Mouse (Mus musculus): ENCODE measurements at regions not wholly inside any gene's neighbourhood (a gene's known extent, or its start where the extent isn't known, plus 50 kb on each side); places are given as distances from the start of the nearest gene placed in this dataset.

DNA sequence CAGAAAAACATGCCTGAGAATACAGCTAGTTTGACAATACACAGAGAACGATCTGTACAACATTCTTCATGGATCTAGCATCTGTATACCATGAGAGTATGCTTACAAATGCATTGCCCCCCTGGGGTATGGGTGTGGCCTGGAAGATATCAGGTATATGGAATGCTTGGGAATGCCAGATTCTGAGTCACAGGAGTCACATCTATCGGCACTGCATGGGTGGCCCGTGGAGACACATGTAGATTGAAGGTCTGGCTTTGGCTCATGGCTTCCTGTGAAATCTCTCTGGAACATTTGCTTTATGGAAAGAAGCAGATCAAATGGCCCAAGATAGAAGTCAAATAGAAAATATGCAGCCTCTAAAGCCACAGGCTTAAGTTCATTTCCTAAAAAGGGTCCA lies 59.6 kb downstream of the Kcne4 start:
- H3K27ac ChIP-seq, result no peak overlapping the region

GRCm38 (mm10) chr1:78879246-78879645 lies 62.7 kb downstream of the Kcne4 start:
- no peaks in the 10 kb centered on the region for H3K27me3 ChIP-seq

More for the DNA sequence above, 59.6 kb downstream of the Kcne4 start:
- Histone ChIP-seq H3K9me3 (no peaks in the 10 kb centered on the region), H3K4me2 (replicated peaks) (no peak overlapping the region), H3K4me3 (no peak overlapping the region), H3K9ac (no peak overlapping the region), H3K36me3 (no peaks in the 10 kb centered on the region), H3K27me3 (no peaks in the 10 kb centered on the region), H3K4me1 (no peaks in the 10 kb centered on the region)
- no peak for ATAC-seq (ENCODE audit: insufficient number of reproducible peaks, insufficient read depth, low FRiP score, low TSS enrichment)
- WGBS, result 65% methylated on average over 3 of the region's 3 CpGs

DNA sequence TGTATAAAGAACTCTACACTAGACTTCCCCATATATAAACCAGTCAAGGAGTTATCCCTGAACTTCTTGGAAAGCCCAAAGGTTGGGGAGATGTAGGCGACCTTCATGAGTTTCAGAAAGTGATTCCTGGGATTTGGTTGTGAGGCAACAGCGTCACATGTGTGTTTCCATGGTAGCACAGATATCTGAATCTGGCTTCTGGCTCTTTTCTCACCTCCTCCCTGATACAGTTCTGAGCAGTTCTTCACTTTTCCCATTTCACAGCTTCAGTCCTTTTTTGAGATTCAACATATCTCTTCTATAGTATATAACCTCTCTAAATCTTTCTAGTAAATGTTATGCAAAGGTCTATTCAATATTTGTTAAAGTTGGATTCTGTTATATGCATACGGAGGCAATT lies 65.9 kb downstream of the Kcne4 start:
- no peaks in the 10 kb centered on the region for H3K27me3 ChIP-seq
- 85% methylated on average over 3 of the region's 3 CpGs for WGBS
- H3K4me1 ChIP-seq, result no peaks in the 10 kb centered on the region
- no peaks in the 10 kb centered on the region for H3K9me3 ChIP-seq
- H3K36me3 ChIP-seq, result no peaks in the 10 kb centered on the region
- no peak overlapping the region for H3K27ac ChIP-seq
- H3K9ac ChIP-seq, result no peak overlapping the region
- no peak overlapping the region for H3K4me3 ChIP-seq
- no peak overlapping the region for H3K4me2 ChIP-seq (replicated peaks)
- no peak for ATAC-seq (ENCODE audit: insufficient number of reproducible peaks, insufficient read depth, low FRiP score, low TSS enrichment)

More at GRCm38 (mm10) chr1:78879246-78879645, 62.7 kb downstream of the Kcne4 start:
- Histone ChIP-seq H3K36me3 (no peaks in the 10 kb centered on the region), H3K9me3 (no peaks in the 10 kb centered on the region), H3K9ac (no peak overlapping the region), H3K4me2 (replicated peaks) (no peak overlapping the region), H3K4me1 (no peaks in the 10 kb centered on the region), H3K27ac (no peak overlapping the region), H3K4me3 (no peak overlapping the region)
- no peak for ATAC-seq (ENCODE audit: insufficient number of reproducible peaks, insufficient read depth, low FRiP score, low TSS enrichment)
- 73% methylated on average over 2 of the region's 2 CpGs for WGBS

DNA sequence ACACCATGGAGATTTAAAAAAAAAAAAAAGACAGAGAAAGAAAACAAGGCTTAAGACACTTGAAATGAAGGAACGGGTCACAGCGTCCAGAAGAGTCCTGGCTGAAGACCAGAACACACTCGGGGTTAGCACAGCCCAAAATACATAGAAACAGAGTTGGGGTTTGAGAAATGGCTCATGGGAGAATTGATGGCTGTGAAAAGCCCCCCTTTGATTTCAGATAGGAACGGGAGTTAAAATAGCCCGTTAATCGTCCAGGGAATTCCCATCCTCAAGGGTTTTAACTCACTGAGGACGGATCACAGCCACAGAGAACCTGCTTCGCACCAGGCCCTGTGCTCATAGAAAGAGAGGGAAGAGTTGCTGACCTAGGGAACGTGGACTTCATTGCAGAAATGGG lies 72.7 kb downstream of the Kcne4 start:
- Histone ChIP-seq H3K4me2 (replicated peaks) (no peak overlapping the region), H3K4me3 (no peak overlapping the region), H3K27me3 (no peaks in the 10 kb centered on the region), H3K9me3 (no peaks in the 10 kb centered on the region), H3K4me1 (no peaks in the 10 kb centered on the region), H3K36me3 (no peaks in the 10 kb centered on the region), H3K9ac (no peak overlapping the region), H3K27ac (no peak overlapping the region)
- ATAC-seq (ENCODE audit: insufficient number of reproducible peaks, insufficient read depth, low FRiP score, low TSS enrichment), result no peak
- 88% methylated on average over 9 of the region's 9 CpGs for WGBS

- no peaks in the 10 kb centered on the region for H3K9me3 ChIP-seq
- H3K36me3 ChIP-seq, result no peaks in the 10 kb centered on the region
- no peak overlapping the region for H3K27ac ChIP-seq
- H3K4me2 ChIP-seq (replicated peaks), result no peak overlapping the region
- H3K9ac ChIP-seq, result no peak overlapping the region
- no peaks in the 10 kb centered on the region for H3K27me3 ChIP-seq
- WGBS, result 89% methylated on average over 3 of the region's 3 CpGs
- H3K4me1 ChIP-seq, result no peaks in the 10 kb centered on the region
- H3K4me3 ChIP-seq, result no peak overlapping the region
- ATAC-seq (ENCODE audit: insufficient number of reproducible peaks, insufficient read depth, low FRiP score, low TSS enrichment), result no peak
These were observed 74.8 kb downstream of the Kcne4 start for GRCm38 (mm10) chr1:78891344-78891743.

- Histone ChIP-seq H3K4me1 (no peaks in the 10 kb centered on the region), H3K9me3 (no peaks in the 10 kb centered on the region), H3K27ac (no peak overlapping the region), H3K9ac (no peak overlapping the region), H3K4me3 (no peak overlapping the region), H3K4me2 (replicated peaks) (no peak overlapping the region), H3K27me3 (no peaks in the 10 kb centered on the region), H3K36me3 (no peaks in the 10 kb centered on the region)
- no peak for ATAC-seq (ENCODE audit: insufficient number of reproducible peaks, insufficient read depth, low FRiP score, low TSS enrichment)
- 78% methylated on average over 4 of the region's 4 CpGs for whole genome bisulfite sequencing
These were observed 77.7 kb downstream of the Kcne4 start for GRCm38 (mm10) chr1:78894301-78894700.

DNA sequence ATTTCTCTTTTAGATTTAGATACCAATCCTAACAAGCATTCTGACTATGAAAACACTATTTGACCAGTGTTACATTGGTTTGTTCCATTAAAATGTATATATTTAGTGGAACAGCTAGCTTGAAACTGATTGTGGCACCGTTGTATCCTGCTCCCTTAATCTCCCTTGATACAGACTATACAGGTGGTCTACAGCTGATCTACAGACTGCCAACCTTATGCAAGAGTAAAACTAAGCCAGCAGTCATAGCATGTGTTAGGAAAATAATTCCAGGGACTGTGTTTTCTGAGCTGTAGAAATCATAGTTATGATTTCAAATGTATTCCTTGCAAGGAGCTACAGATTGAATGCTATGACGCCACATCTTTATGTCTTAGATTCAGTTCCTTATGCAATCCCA lies 78.6 kb downstream of the Kcne4 start:
- WGBS, result 89% methylated on average over 2 of the region's 2 CpGs
- H3K4me2 ChIP-seq (replicated peaks), result no peak overlapping the region
- no peak overlapping the region for H3K27ac ChIP-seq
- H3K9ac ChIP-seq, result no peak overlapping the region
- no peaks in the 10 kb centered on the region for H3K36me3 ChIP-seq
- H3K27me3 ChIP-seq, result no peaks in the 10 kb centered on the region
- ATAC-seq (ENCODE audit: insufficient number of reproducible peaks, insufficient read depth, low FRiP score, low TSS enrichment), result no peak
- no peaks in the 10 kb centered on the region for H3K9me3 ChIP-seq
- no peak overlapping the region for H3K4me3 ChIP-seq
- H3K4me1 ChIP-seq, result no peaks in the 10 kb centered on the region

GRCm38 (mm10) chr1:78907591-78907990 lies 91.0 kb downstream of the Kcne4 start:
- no peaks in the 10 kb centered on the region for H3K36me3 ChIP-seq
- H3K27ac ChIP-seq, result peak overlapping the region; percentile 36; the same call in 1 of the 2 replicates
- H3K4me1 ChIP-seq, result peaks cover 6% of the 10 kb centered on the region; the same call in 1 of the 2 replicates
- H3K9me3 ChIP-seq, result no peaks in the 10 kb centered on the region
- no peaks in the 10 kb centered on the region for H3K27me3 ChIP-seq
- H3K4me2 ChIP-seq (replicated peaks), result no peak overlapping the region
- H3K9ac ChIP-seq, result no peak overlapping the region
- ATAC-seq (ENCODE audit: insufficient number of reproducible peaks, insufficient read depth, low FRiP score, low TSS enrichment), result no peak
- 70% methylated on average over 1 of the region's 1 CpGs for WGBS
- no peak overlapping the region for H3K4me3 ChIP-seq

DNA sequence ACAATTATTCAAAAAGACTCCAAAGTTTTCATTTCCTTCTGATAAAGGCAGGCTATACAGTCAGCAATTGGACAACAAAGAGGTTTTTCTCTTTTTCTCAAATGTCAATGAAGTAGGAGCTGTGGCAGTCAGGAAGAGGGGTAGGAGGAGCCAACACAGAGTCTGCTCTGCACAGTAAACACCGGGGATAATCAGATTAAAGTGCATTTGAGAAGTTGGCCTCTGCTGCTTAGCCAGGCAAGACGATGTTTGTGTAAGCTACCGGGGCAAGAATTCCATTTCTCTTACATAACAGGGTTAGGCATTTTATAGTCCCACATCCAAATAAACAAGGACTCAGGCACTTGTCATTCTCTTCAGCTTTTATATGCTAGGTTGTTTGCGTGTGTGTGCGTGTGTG lies 91.4 kb downstream of the Kcne4 start:
- ATAC-seq (ENCODE audit: insufficient number of reproducible peaks, insufficient read depth, low FRiP score, low TSS enrichment), result peak; percentile 67; the same call in 1 of the 2 replicates
- H3K27me3 ChIP-seq, result no peaks in the 10 kb centered on the region
- no peaks in the 10 kb centered on the region for H3K9me3 ChIP-seq
- H3K4me3 ChIP-seq, result no peak overlapping the region
- peaks cover 6% of the 10 kb centered on the region; the same call in 1 of the 2 replicates for H3K4me1 ChIP-seq
- no peaks in the 10 kb centered on the region for H3K36me3 ChIP-seq
- 31% methylated on average over 5 of the region's 5 CpGs for WGBS
- peak overlapping the region; percentile 36; the same call in 1 of the 2 replicates for H3K27ac ChIP-seq
- no peak overlapping the region for H3K9ac ChIP-seq
- H3K4me2 ChIP-seq (replicated peaks), result no peak overlapping the region

DNA sequence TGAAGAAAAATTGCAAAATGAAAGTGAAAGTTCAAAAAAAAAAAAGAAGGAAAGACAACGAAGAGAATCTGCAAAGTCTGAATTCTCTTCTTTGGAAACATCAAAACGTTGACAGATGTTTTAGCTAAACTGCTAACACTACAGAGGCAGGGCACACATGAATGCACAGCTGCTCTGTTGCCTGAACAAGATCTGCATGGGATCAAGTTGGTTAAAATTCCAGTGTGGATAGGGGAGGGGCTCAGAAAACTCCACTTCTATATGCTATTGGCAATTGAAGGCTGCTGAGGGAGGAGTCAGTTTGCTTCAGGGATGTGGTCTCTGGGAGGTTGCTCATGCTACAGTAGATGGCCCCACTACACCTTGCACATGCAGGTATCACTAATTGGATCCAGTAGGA lies 97.2 kb downstream of the Kcne4 start:
- Histone ChIP-seq H3K4me1 (no peaks in the 10 kb centered on the region), H3K27ac (no peak overlapping the region), H3K9me3 (no peaks in the 10 kb centered on the region), H3K9ac (no peak overlapping the region), H3K27me3 (no peaks in the 10 kb centered on the region), H3K4me3 (no peak overlapping the region), H3K4me2 (replicated peaks) (no peak overlapping the region), H3K36me3 (no peaks in the 10 kb centered on the region)
- 42% methylated on average over 2 of the region's 2 CpGs for WGBS
- 0 out of 2 replicates have a peak, but pooled peaks have one; percentile 28 for ATAC-seq (ENCODE audit: insufficient number of reproducible peaks, insufficient read depth, low FRiP score, low TSS enrichment)

GRCm38 (mm10) chr1:78919863-78920262 lies 103.3 kb downstream of the Kcne4 start:
- no peaks in the 10 kb centered on the region for H3K36me3 ChIP-seq
- no peaks in the 10 kb centered on the region for H3K9me3 ChIP-seq
- H3K9ac ChIP-seq, result no peak overlapping the region
- no peak overlapping the region for H3K4me2 ChIP-seq (replicated peaks)
- ATAC-seq (ENCODE audit: insufficient number of reproducible peaks, insufficient read depth, low FRiP score, low TSS enrichment), result no peak
- WGBS, result 22% methylated on average over 1 of the region's 1 CpGs
- no peaks in the 10 kb centered on the region for H3K27me3 ChIP-seq
- H3K4me3 ChIP-seq, result no peak overlapping the region
- no peak overlapping the region for H3K27ac ChIP-seq
- H3K4me1 ChIP-seq, result no peaks in the 10 kb centered on the region

- Histone ChIP-seq H3K4me3 (no peak overlapping the region), H3K27ac (no peak overlapping the region), H3K4me2 (replicated peaks) (no peak overlapping the region), H3K9me3 (no peaks in the 10 kb centered on the region), H3K9ac (no peak overlapping the region), H3K4me1 (no peaks in the 10 kb centered on the region), H3K27me3 (no peaks in the 10 kb centered on the region), H3K36me3 (no peaks in the 10 kb centered on the region)
- no peak for ATAC-seq (ENCODE audit: insufficient number of reproducible peaks, insufficient read depth, low FRiP score, low TSS enrichment)
- 84% methylated on average over 1 of the region's 1 CpGs for WGBS
These were observed 113.4 kb downstream of the Kcne4 start for GRCm38 (mm10) chr1:78929975-78930374.

- ATAC-seq (ENCODE audit: insufficient number of reproducible peaks, insufficient read depth, low FRiP score, low TSS enrichment), result no peak
- Histone ChIP-seq H3K27ac (no peak overlapping the region), H3K9me3 (no peaks in the 10 kb centered on the region), H3K4me3 (no peak overlapping the region), H3K27me3 (no peaks in the 10 kb centered on the region), H3K4me1 (no peaks in the 10 kb centered on the region), H3K4me2 (replicated peaks) (no peak overlapping the region), H3K36me3 (no peaks in the 10 kb centered on the region), H3K9ac (no peak overlapping the region)
These were observed 123.3 kb downstream of the Kcne4 start for GRCm38 (mm10) chr1:78939871-78940270.

Measured in embryonic facial prominence, embryonic 12.5 days (tissue).